Mouse (Mus musculus): ENCODE measurements around the gene Pigx.

GRCm38 (mm10) chr16:32075762-32076161, 23.8 kb downstream of the Pigx start:
- no peak for TF ChIP-seq CTCF (IDR thresholded peaks at IDR 0.05)
- no peak for TF ChIP-seq POLR2A (IDR thresholded peaks at IDR 0.05; ENCODE audit: insufficient read depth, low read depth, low read length)
- TF ChIP-seq EP300 (IDR thresholded peaks at IDR 0.05; ENCODE audit: insufficient read depth, low read depth, low read length): no peak
